Mouse (Mus musculus): ENCODE data around the gene Gigyf2. TPM values are rescaled to one million over a fixed set of nuclear protein-coding genes. Genes with fewer than 3 reads are reported as not detected.

Gene Gigyf2
- total and polyA plus RNA-seq, 3 experiments: 87.3 to 156 (median 93.5) TPM

DNA sequence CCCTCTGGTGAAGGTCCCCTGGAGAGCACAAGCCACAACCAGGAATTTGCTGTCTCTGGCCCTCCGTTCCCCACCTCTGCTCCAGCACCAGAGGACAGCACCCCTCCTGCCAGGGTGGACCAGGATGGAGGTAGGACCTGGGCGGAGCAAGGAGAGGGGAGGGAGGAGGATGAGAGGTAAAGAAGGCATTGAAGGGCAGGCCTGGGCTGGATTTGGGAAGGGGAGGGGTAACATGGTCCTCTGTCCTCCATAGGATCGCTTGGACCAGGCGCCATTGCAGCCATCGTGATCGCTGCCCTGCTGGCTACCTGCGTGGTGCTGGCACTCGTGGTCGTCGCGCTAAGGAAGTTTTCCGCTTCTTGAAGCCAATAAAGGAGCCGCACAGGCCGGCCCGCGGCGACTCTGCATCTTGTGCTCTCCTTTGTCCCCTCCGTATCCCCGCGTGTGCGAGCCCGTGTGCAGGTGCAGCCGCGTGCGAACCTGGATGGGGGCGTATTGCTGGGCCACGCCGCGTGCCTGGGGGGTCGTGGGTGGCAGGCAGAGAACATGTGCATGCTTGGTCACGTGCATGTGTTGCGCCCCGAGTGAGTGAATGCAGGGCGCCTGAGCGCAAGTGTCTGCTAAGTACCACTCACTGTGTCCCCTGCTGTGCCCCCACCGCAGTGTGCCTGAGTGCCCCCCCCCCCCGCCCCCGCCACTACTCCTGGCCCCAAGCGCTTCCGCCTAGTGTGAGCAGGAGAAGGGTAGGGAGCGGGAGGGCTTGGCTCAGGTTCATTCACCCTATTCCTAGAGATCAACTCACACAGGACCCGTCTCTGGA, 148.5 kb downstream of the Gigyf2 start:
- DNase-seq (ENCODE audit: extremely low read depth): no peak
- H3K4me2 ChIP-seq (ENCODE audit: insufficient read depth, low read depth, poor library complexity, severe bottlenecking): no peak overlapping the region
- H3K27ac ChIP-seq (ENCODE audit: insufficient read depth, low read depth): no peak overlapping the region
- H3K4me3 ChIP-seq (replicated peaks in 1 of 3; ENCODE audit: low read depth in 2 of 3, low read length in 2 of 3, poor library complexity in 1 of 3): no peak overlapping the region
- dilution Hi-C loops (cut with MboI; ENCODE audit: extremely low pct_ligation_motif_present, extremely low pct_unique_long_range_greater_than_20kb, low sequenced_read_pairs) (no loop called here), in situ Hi-C loops (cut with MboI; ENCODE audit: low pct_ligation_motif_present, low pct_unique_long_range_greater_than_20kb, low sequenced_read_pairs) (no loop called here)
- no peaks in the 10 kb centered on the region for H3K79me2 ChIP-seq (replicated peaks; ENCODE audit: control insufficient read depth, extremely low read depth, insufficient read depth, poor library complexity, severe bottlenecking)
- H3K9me3 ChIP-seq (replicated peaks; ENCODE audit: low read length): no peaks in the 10 kb centered on the region
- no peak overlapping the region for H3K9ac ChIP-seq (ENCODE audit: insufficient read depth, low read depth)
- H3K36me3 ChIP-seq (replicated peaks in 1 of 2; ENCODE audit: control insufficient read depth in 1 of 2, insufficient read depth in 1 of 2, low read length in 1 of 2): no peaks in the 10 kb centered on the region
- H3K27me3 ChIP-seq (replicated peaks): peaks cover 31% of the 10 kb centered on the region
- TF ChIP-seq NELFE (IDR thresholded peaks at IDR 0.05; ENCODE audit: low read depth, low read length) (no peak), CHD1 (IDR thresholded peaks at IDR 0.05; ENCODE audit: low read depth, low read length) (no peak), TCF12 (IDR thresholded peaks at IDR 0.05; ENCODE audit: low read depth, low read length) (no peak), JUN (IDR thresholded peaks at IDR 0.05; ENCODE audit: insufficient read depth, low read depth, low read length) (no peak), MAFK (IDR thresholded peaks at IDR 0.05; ENCODE audit: insufficient replicate concordance, low read length) (no peak), KAT2A (IDR thresholded peaks at IDR 0.05; ENCODE audit: insufficient replicate concordance, low read length) (no peak), IRF4 (IDR thresholded peaks at IDR 0.05; ENCODE audit: low read depth, low read length) (no peak), CHD2 (IDR thresholded peaks at IDR 0.05; ENCODE audit: low read length) (no peak)
- peaks cover 0 to 1% of the 10 kb centered on the region in 2 experiments; a peak in 1 of 4 replicates for H3K4me1 ChIP-seq (ENCODE audit: control insufficient read depth in 1 of 2, insufficient read depth in 2 of 2)

DNA sequence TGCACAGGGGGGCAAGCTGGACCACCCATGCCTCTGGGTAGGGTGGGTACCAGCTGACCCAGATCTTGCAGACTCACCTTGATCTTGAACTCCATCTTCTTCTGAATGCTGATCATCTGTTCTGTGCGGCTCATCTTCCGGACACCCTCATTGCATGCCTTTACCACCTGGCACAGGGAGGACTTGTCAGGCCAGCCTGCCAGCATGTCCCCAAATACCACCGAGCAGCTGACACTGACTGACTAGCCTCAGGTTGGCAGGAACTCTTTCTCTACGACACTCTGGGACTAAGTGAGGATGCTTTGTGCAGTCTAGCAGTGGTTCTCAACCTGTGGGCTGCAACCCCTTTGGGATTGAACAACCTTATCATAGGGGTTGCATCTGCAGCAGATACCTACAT, 155.7 kb downstream of the Gigyf2 start:
- TF ChIP-seq NRF1 (IDR thresholded peaks at IDR 0.05; ENCODE audit: low read depth, low read length) (no peak), MAZ (IDR thresholded peaks at IDR 0.05; ENCODE audit: low read depth, low read length) (no peak), ZNF384 (IDR thresholded peaks at IDR 0.05; ENCODE audit: low read depth, low read length) (no peak), ZC3H11A (IDR thresholded peaks at IDR 0.05; ENCODE audit: low read depth, low read length) (no peak), KAT2A (IDR thresholded peaks at IDR 0.05; ENCODE audit: insufficient replicate concordance, low read length) (no peak), ZKSCAN1 (IDR thresholded peaks at IDR 0.05; ENCODE audit: borderline replicate concordance, low read depth, low read length) (no peak), CHD2 (IDR thresholded peaks at IDR 0.05; ENCODE audit: low read length) (no peak), MEF2A (IDR thresholded peaks at IDR 0.05; ENCODE audit: borderline replicate concordance, low read depth, low read length) (no peak), MAFK (IDR thresholded peaks at IDR 0.05; ENCODE audit: insufficient replicate concordance, low read length) (no peak), ETS1 (conservative IDR thresholded peaks at IDR 0.05; ENCODE audit: low read depth, low read length) (no peak)
- DNase-seq (ENCODE audit: extremely low read depth): no peak
- peaks cover 0 to 21% of the 10 kb centered on the region in 2 experiments; a peak in 2 of 4 replicates for H3K4me1 ChIP-seq (ENCODE audit: control insufficient read depth in 1 of 2, insufficient read depth in 2 of 2)
- H3K27ac ChIP-seq (ENCODE audit: insufficient read depth, low read depth): no peak overlapping the region
- H3K9ac ChIP-seq (ENCODE audit: insufficient read depth, low read depth): no peak overlapping the region
- no peaks in the 10 kb centered on the region for H3K79me2 ChIP-seq (replicated peaks; ENCODE audit: control insufficient read depth, extremely low read depth, insufficient read depth, poor library complexity, severe bottlenecking)
- dilution Hi-C loops (cut with MboI; ENCODE audit: extremely low pct_ligation_motif_present, extremely low pct_unique_long_range_greater_than_20kb, low sequenced_read_pairs): no loop called here
- in situ Hi-C loops (cut with MboI; ENCODE audit: low pct_ligation_motif_present, low pct_unique_long_range_greater_than_20kb, low sequenced_read_pairs): no loop called here
- no peak overlapping the region for H3K4me3 ChIP-seq (replicated peaks in 1 of 3; ENCODE audit: low read depth in 2 of 3, low read length in 2 of 3, poor library complexity in 1 of 3)
- peaks cover 6% of the 10 kb centered on the region for H3K27me3 ChIP-seq (replicated peaks)
- H3K4me2 ChIP-seq (ENCODE audit: insufficient read depth, low read depth, poor library complexity, severe bottlenecking): no peak overlapping the region
- no peaks in the 10 kb centered on the region for H3K9me3 ChIP-seq (replicated peaks; ENCODE audit: low read length)
- no peaks in the 10 kb centered on the region for H3K36me3 ChIP-seq (replicated peaks in 1 of 2; ENCODE audit: control insufficient read depth in 1 of 2, insufficient read depth in 1 of 2, low read length in 1 of 2)
